Mouse (Mus musculus) MEL (cell line): ENCODE data around the gene Susd5. TPM values are rescaled to one million over a fixed set of nuclear protein-coding genes. Genes with fewer than 3 reads are reported as not detected.
A peak's percentile ranks its signal among the peaks of the same experiment; 100 is the strongest.
"Not testable (repeated sequence)": the region's sequence is repeated elsewhere in the genome, so short reads cannot be mapped to it uniquely, and the experiment has no call there.

Experiments used
- DNase-seq: peaks from one replicate; pipeline ENCODE4 v3.0.0; 2011; ENCODE audit warnings: low read depth, low spot score
- H3K27ac ChIP-seq: 2 replicates; pipeline ENCODE4 v1.5.1; 2012; ENCODE audit warnings: low read depth, mild to moderate bottlenecking, control low read depth, low read length, moderate library complexity; ENCODE audit not compliant: control insufficient read depth
- H3K27me3 ChIP-seq, 2 experiments: fragments of 150-350 bp in 1 of 2; sonication (generic) in 1 of 2; 2 replicates each; pipeline ENCODE4 v1.6.1; 2012; ENCODE audit warnings: low read length in 2 of 2, mild to moderate bottlenecking in 2 of 2, improper control_type of control experiment in 1 of 2, moderate library complexity in 1 of 2; ENCODE audit not compliant: insufficient read depth in 2 of 2, control insufficient read depth in 1 of 2
- H3K36me3 ChIP-seq, 2 experiments: 2 replicates each; pipeline ENCODE4 v1.6.1; 2012 to 2014; ENCODE audit warnings: low read length in 2 of 2, improper control_type of control experiment in 1 of 2, inconsistent platforms in 1 of 2, mild to moderate bottlenecking in 1 of 2; ENCODE audit not compliant: insufficient read depth in 2 of 2, control insufficient read depth in 1 of 2
- H3K4me1 ChIP-seq, 2 experiments: fragments of 150-350 bp in 1 of 2; sonication (generic) in 1 of 2; 2 replicates each; pipeline ENCODE4 v1.6.1; 2012; ENCODE audit warnings: low read length in 2 of 2, improper control_type of control experiment in 1 of 2, mild to moderate bottlenecking in 1 of 2; ENCODE audit not compliant: insufficient read depth in 2 of 2, control insufficient read depth in 1 of 2
- H3K4me3 ChIP-seq, 2 experiments: fragments of 150-350 bp in 1 of 2; sonication (generic) in 1 of 2; 2 replicates each; pipeline ENCODE4 v1.5.1; 2012; ENCODE audit warnings: low read depth in 2 of 2, low read length in 2 of 2, mild to moderate bottlenecking in 2 of 2, moderate library complexity in 2 of 2, control low read depth in 1 of 2, improper control_type of control experiment in 1 of 2; ENCODE audit not compliant: control insufficient read depth in 1 of 2, insufficient read depth in 1 of 2
- H3K79me2 ChIP-seq: 2 replicates; pipeline ENCODE4 v1.6.1; 2012; ENCODE audit warnings: mild to moderate bottlenecking, low read length, moderate library complexity; ENCODE audit not compliant: control insufficient read depth, poor library complexity, insufficient read depth
- H3K9ac ChIP-seq: 2 replicates; pipeline ENCODE4 v1.6.1; 2012; ENCODE audit warnings: low read depth, mild to moderate bottlenecking, control low read depth, low read length, moderate library complexity; ENCODE audit not compliant: control insufficient read depth, poor library complexity, severe bottlenecking
- H3K9me3 ChIP-seq: fragments of 150-350 bp; sonication (generic); replicated peaks from 2 replicates; pipeline ENCODE4 v1.6.1; 2012; ENCODE audit warnings: mild to moderate bottlenecking, low read length, improper control_type of control experiment, moderate library complexity; ENCODE audit not compliant: insufficient read depth
- CTCF ChIP-seq, 3 experiments: IDR thresholded peaks in 2 of 3; conservative IDR thresholded peaks in 1 of 3; 2 replicates each; pipeline ENCODE4 v1.5.1; 2011 to 2012; ENCODE audit warnings: low read length in 3 of 3, low read depth in 2 of 3, mild to moderate bottlenecking in 2 of 3, improper control_type of control experiment in 1 of 3, inconsistent platforms in 1 of 3, mixed read lengths in 1 of 3, moderate library complexity in 1 of 3; ENCODE audit not compliant: control insufficient read depth in 1 of 3, insufficient read depth in 1 of 3, poor library complexity in 1 of 3, severe bottlenecking in 1 of 3
- E2F4 ChIP-seq: IDR thresholded peaks from 2 replicates; pipeline ENCODE4 v1.6.1; 2011; ENCODE audit warnings: low read depth, low read length, improper control_type of control experiment, borderline replicate concordance
- ELF1 ChIP-seq: IDR thresholded peaks from 2 replicates; pipeline ENCODE4 v1.6.1; 2014; ENCODE audit warnings: low read depth, mild to moderate bottlenecking, inconsistent platforms, low read length, improper control_type of control experiment, moderate library complexity
- ETS1 ChIP-seq: IDR thresholded peaks from 2 replicates; pipeline ENCODE4 v1.6.1; 2012; ENCODE audit warnings: low read depth, mild to moderate bottlenecking, inconsistent platforms, low read length, improper control_type of control experiment, moderate library complexity
- GABPA ChIP-seq: IDR thresholded peaks from 2 replicates; pipeline ENCODE4 v1.6.1; 2012; ENCODE audit warnings: low read depth, mild to moderate bottlenecking, inconsistent platforms, low read length, improper control_type of control experiment, moderate library complexity
- HCFC1 ChIP-seq: IDR thresholded peaks from 2 replicates; pipeline ENCODE4 v1.6.1; 2012; ENCODE audit warnings: low read depth, mild to moderate bottlenecking, inconsistent platforms, low read length, improper control_type of control experiment, moderate library complexity
- KAT2A ChIP-seq: conservative IDR thresholded peaks from 2 replicates; pipeline ENCODE4 v1.6.1; 2012; ENCODE audit warnings: low read depth, low read length, improper control_type of control experiment, inconsistent platforms
- MAX ChIP-seq: IDR thresholded peaks from 2 replicates; pipeline ENCODE4 v1.6.1; 2011; ENCODE audit warnings: low read length, improper control_type of control experiment
- MEF2A ChIP-seq: IDR thresholded peaks from 2 replicates; pipeline ENCODE4 v1.6.1; 2014; ENCODE audit warnings: low read depth, mild to moderate bottlenecking, inconsistent platforms, low read length, improper control_type of control experiment; ENCODE audit not compliant: poor library complexity, insufficient replicate concordance, severe bottlenecking; ENCODE audit errors: extremely low read depth
- MYB ChIP-seq: IDR thresholded peaks from 2 replicates; pipeline ENCODE4 v1.6.1; 2011; ENCODE audit warnings: mild to moderate bottlenecking, low read depth, low read length, improper control_type of control experiment
- MYC ChIP-seq: IDR thresholded peaks from 2 replicates; pipeline ENCODE4 v1.6.1; 2011; ENCODE audit warnings: low read depth, mild to moderate bottlenecking, low read length, improper control_type of control experiment, moderate library complexity
- NELFE ChIP-seq: IDR thresholded peaks from 2 replicates; pipeline ENCODE4 v1.6.1; 2011; ENCODE audit warnings: low read depth, low read length, improper control_type of control experiment
- POLR2AphosphoS2 ChIP-seq: IDR thresholded peaks from 2 replicates; pipeline ENCODE4 v1.6.1; 2011; ENCODE audit warnings: low read length, improper control_type of control experiment
- POLR2AphosphoS5 ChIP-seq: IDR thresholded peaks from 2 replicates; pipeline ENCODE4 v1.6.1; 2012; ENCODE audit warnings: low read depth, borderline replicate concordance, mild to moderate bottlenecking, inconsistent platforms, low read length, moderate library complexity, mixed read lengths
- SIN3A ChIP-seq: IDR thresholded peaks from 2 replicates; pipeline ENCODE4 v1.6.1; 2012; ENCODE audit warnings: low read length, improper control_type of control experiment, inconsistent platforms
- SMC3 ChIP-seq: IDR thresholded peaks from 2 replicates; pipeline ENCODE4 v1.6.1; 2011; ENCODE audit warnings: low read depth, low read length, improper control_type of control experiment
- TCF12 ChIP-seq: IDR thresholded peaks from 2 replicates; pipeline ENCODE4 v1.6.1; 2014; ENCODE audit warnings: low read depth, mild to moderate bottlenecking, inconsistent platforms, low read length, improper control_type of control experiment, moderate library complexity
- UBTF ChIP-seq: IDR thresholded peaks from 2 replicates; pipeline ENCODE4 v1.6.1; 2012; ENCODE audit warnings: low read depth, mild to moderate bottlenecking, inconsistent platforms, low read length, improper control_type of control experiment, moderate library complexity, borderline replicate concordance; ENCODE audit not compliant: insufficient read depth
- USF1 ChIP-seq: IDR thresholded peaks from 2 replicates; pipeline ENCODE4 v1.6.1; 2014; ENCODE audit warnings: low read depth, mild to moderate bottlenecking, inconsistent platforms, low read length, improper control_type of control experiment, moderate library complexity
- ZC3H11A ChIP-seq: IDR thresholded peaks from 2 replicates; pipeline ENCODE4 v1.6.1; 2012; ENCODE audit warnings: low read depth, mild to moderate bottlenecking, inconsistent platforms, low read length, improper control_type of control experiment
- ZKSCAN1 ChIP-seq: IDR thresholded peaks from 2 replicates; pipeline ENCODE4 v1.6.1; 2012; ENCODE audit warnings: low read depth, mild to moderate bottlenecking, inconsistent platforms, low read length, improper control_type of control experiment, moderate library complexity
- ZMIZ1 ChIP-seq: IDR thresholded peaks from 2 replicates; pipeline ENCODE4 v1.6.1; 2012; ENCODE audit warnings: low read depth, mild to moderate bottlenecking, inconsistent platforms, low read length, improper control_type of control experiment, moderate library complexity
- ZNF384 ChIP-seq: IDR thresholded peaks from 2 replicates; pipeline ENCODE4 v1.6.1; 2012; ENCODE audit warnings: low read depth, mild to moderate bottlenecking, inconsistent platforms, low read length, improper control_type of control experiment
- polyA plus RNA-seq, 2 experiments: library from polyadenylated mRNA; stranded (reverse) in 1 of 2; unstranded in 1 of 2; fragments of >175 nt in 1 of 2; fragments of >200 nt in 1 of 2; gene quantifications; 2 replicates each; pipeline versions ENCODE4 v1.2.1 to v1.2.4; 2012; ENCODE audit warnings: low replicate concordance in 2 of 2, low read depth in 1 of 2; ENCODE audit not compliant: insufficient read length in 2 of 2, insufficient read depth in 1 of 2, missing spikeins in 1 of 2
- total RNA-seq: library from RNA; depleted of rRNA; stranded (reverse); fragments of 300-350 nt; gene quantifications from 2 replicates; pipeline ENCODE4 v1.2.3, GENCODE M21; 2012

Susd5 gene
- total and polyA plus RNA-seq, 3 experiments = not detected

DNA sequence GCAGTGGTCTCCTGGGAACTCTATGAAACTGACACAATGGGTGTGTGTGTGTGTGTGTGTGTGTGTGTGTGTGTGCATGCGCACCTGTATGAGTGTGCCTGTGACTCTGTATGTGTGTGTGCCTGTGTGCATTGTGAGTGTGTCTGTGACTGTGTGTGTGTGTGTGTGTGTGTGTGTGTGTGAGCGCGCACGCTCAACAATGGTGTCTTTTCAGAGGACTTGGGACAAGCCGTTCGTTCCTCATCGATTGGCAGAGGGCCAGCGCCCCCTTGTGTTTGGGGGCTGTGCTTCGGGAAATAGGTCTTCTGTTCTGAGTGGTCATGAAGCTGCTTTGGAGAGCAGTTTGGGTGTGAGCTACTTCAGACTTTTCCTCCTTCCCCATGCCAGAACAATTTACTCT lies 35.2 kb downstream of the Susd5 start:
- not testable (repeated sequence) for H3K79me2 ChIP-seq, H3K27ac ChIP-seq, H3K9me3 ChIP-seq, H3K36me3 ChIP-seq, H3K4me3 ChIP-seq, H3K27me3 ChIP-seq, H3K9ac ChIP-seq, H3K4me1 ChIP-seq
- DNase-seq = peak; percentile 13
- peak in 2 of 3 experiments; percentile 6 to 37; a peak in 2 of 6 replicates for TF ChIP-seq CTCF (IDR thresholded peaks at IDR 0.05 in 2 of 3, conservative IDR thresholded peaks at IDR 0.05 in 1 of 3; ENCODE audit: control insufficient read depth in 1 of 3, insufficient read depth in 1 of 3, low read depth in 2 of 3, low read length in 3 of 3, poor library complexity in 1 of 3, severe bottlenecking in 1 of 3)

DNA sequence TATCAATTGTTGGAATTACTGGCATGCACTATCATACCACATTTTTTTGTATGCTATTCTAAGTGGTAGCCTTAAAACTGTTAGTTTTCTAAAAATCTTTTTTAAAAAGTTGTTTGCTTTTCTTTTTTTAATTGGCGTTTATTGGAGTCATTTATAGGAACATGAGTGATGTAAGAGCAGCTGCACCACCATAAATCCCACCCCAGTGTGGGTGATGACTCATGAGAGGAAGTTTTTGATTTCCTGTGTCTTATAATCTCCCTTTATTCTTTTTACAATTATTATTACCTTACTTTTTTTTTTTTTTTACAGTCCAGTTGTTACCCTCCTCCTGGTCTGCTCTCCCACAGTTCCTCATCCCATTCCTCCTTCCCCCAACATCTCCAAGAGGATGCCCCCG lies 37.9 kb downstream of the Susd5 start:
- H3K9me3 ChIP-seq = no peaks in the 10 kb centered on the region
- no peak for TF ChIP-seq MYB
- TF ChIP-seq POLR2AphosphoS5 = no peak
- no peak for TF ChIP-seq ELF1
- no peak for TF ChIP-seq CTCF (IDR thresholded peaks at IDR 0.05 in 2 of 3, conservative IDR thresholded peaks at IDR 0.05 in 1 of 3; ENCODE audit: control insufficient read depth in 1 of 3, insufficient read depth in 1 of 3, low read depth in 2 of 3, low read length in 3 of 3, poor library complexity in 1 of 3, severe bottlenecking in 1 of 3)
- no peak for TF ChIP-seq ETS1
- no peak for TF ChIP-seq KAT2A
- no peak for TF ChIP-seq MAX
- no peak for TF ChIP-seq MYC
- TF ChIP-seq SMC3 = no peak
- no peak for TF ChIP-seq ZC3H11A
- TF ChIP-seq HCFC1 = no peak
- no peak for TF ChIP-seq MEF2A
- H3K4me3 ChIP-seq = no peak overlapping the region
- no peak for DNase-seq
- no peaks in the 10 kb centered on the region for H3K4me1 ChIP-seq
- H3K79me2 ChIP-seq = no peaks in the 10 kb centered on the region
- H3K27ac ChIP-seq = no peak overlapping the region
- no peaks in the 10 kb centered on the region for H3K36me3 ChIP-seq
- H3K27me3 ChIP-seq = no peaks in the 10 kb centered on the region
- H3K9ac ChIP-seq = no peak overlapping the region

DNA sequence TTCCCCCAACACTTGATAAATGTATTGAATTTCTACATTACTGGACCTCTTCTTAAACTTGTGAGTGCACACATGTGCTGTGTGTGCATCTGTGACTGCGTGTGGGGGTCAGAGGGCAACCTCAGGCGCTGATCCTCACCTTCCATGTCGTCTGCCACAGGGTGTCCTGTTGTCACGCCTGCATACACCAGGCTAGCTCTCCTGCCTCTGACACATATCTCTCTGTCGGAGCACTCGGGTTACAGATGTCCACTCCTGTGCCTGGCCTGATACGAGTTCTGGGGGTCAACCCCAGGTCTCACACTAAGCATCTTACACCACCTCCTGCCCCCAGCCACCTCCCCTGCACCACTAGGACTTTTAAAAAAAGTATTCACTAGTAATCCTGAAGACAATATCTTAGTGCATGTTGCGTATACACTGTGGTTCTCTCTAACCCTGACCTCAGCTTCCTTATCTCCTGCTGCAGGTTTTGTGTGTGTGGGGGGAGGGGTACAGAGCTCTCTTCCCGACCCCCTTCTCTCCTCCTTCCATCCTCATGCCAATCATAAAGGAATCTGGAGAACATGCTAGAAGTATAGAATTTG lies 41.9 kb downstream of the Susd5 start:
- no peaks in the 10 kb centered on the region for H3K79me2 ChIP-seq
- no peak overlapping the region for H3K4me3 ChIP-seq
- no peak overlapping the region for H3K27ac ChIP-seq
- H3K36me3 ChIP-seq = no peaks in the 10 kb centered on the region
- no peak for DNase-seq
- TF ChIP-seq UBTF (no peak), SMC3 (no peak), ELF1 (no peak), GABPA (no peak), ZNF384 (no peak), SIN3A (no peak), ZMIZ1 (no peak), TCF12 (no peak), E2F4 (no peak), USF1 (no peak), NELFE (no peak), POLR2AphosphoS2 (no peak), ZKSCAN1 (no peak), ETS1 (no peak), KAT2A (no peak), ZC3H11A (no peak)
- no peaks in the 10 kb centered on the region for H3K27me3 ChIP-seq
- H3K9ac ChIP-seq = no peak overlapping the region
- no peaks in the 10 kb centered on the region for H3K9me3 ChIP-seq
- no peaks in the 10 kb centered on the region for H3K4me1 ChIP-seq
